Mouse (Mus musculus) neural tube, embryonic 11.5 days (tissue): Measurements from ENCODE around the gene Nt5c1a. TPM values are rescaled to one million over a fixed set of nuclear protein-coding genes. Genes with fewer than 3 reads are reported as not detected.

ENCODE experiments used
- ATAC-seq: fragments of 200-750 bp; cut with Nextera tagmentation; 2 replicates; pipeline ENCODE4 v1.8.0; 2017; ENCODE audit warnings: moderate number of reproducible peaks, mild to moderate bottlenecking, moderate TSS enrichment, moderate library complexity; ENCODE audit not compliant: insufficient read depth, low FRiP score, low TSS enrichment
- DNase-seq: peaks from one replicate; pipeline ENCODE4 v3.0.0-alpha.2; 2015; ENCODE audit warnings: low spot score
- H3K27ac ChIP-seq: fragments of 300-500 bp; sonication (generic); 2 replicates; pipeline ENCODE4 v1.5.1; 2014; ENCODE audit warnings: low read depth, mild to moderate bottlenecking, low read length
- H3K27me3 ChIP-seq: fragments of 300-500 bp; sonication (generic); 2 replicates; pipeline ENCODE4 v1.6.1; 2014; ENCODE audit warnings: mild to moderate bottlenecking, low read length, mixed read lengths; ENCODE audit not compliant: control insufficient read depth, insufficient read depth
- H3K36me3 ChIP-seq: fragments of 300-500 bp; sonication (generic); 2 replicates; pipeline ENCODE4 v1.6.1; 2014; ENCODE audit warnings: mild to moderate bottlenecking, low read length, moderate library complexity, mixed read lengths; ENCODE audit not compliant: control insufficient read depth, insufficient read depth
- H3K4me1 ChIP-seq: fragments of 300-500 bp; sonication (generic); 2 replicates; pipeline ENCODE4 v1.6.1; 2014; ENCODE audit warnings: low read length, mixed read lengths; ENCODE audit not compliant: control insufficient read depth, insufficient read depth
- H3K4me2 ChIP-seq: fragments of 300-500 bp; sonication (generic); 2 replicates; pipeline ENCODE4 v1.6.1; 2014; ENCODE audit warnings: low read depth, mild to moderate bottlenecking, moderate library complexity
- H3K4me3 ChIP-seq: fragments of 300-500 bp; sonication (generic); 2 replicates; pipeline ENCODE4 v1.5.1; 2014; ENCODE audit warnings: low read depth, low read length
- H3K9ac ChIP-seq: fragments of 300-500 bp; sonication (generic); 2 replicates; pipeline ENCODE4 v1.6.1; 2014; ENCODE audit warnings: mild to moderate bottlenecking, low read length
- H3K9me3 ChIP-seq: fragments of 300-500 bp; sonication (generic); 2 replicates; pipeline ENCODE4 v1.6.1; 2016; ENCODE audit warnings: low read length; ENCODE audit not compliant: control insufficient read depth
- WGBS: fragments of 180-500 bp; shearing (Covaris S2); extraction: QIAGEN DNeasy Blood & Tissue Kit; methylation state at CpG from one replicate; pipeline ENCODE4 v1.1.7; 2014; 5-methylcytosine and 5-hydroxymethylcytosine counted together
- polyA plus RNA-seq: library from polyadenylated mRNA; unstranded; fragments of >200 nt; fragmentation: Nextera tagmentation; extraction: Ambion mirVana; gene quantifications from 2 replicates; pipeline ENCODE4 v1.2.1, GENCODE M21; 2014

Nt5c1a gene
- polyA plus RNA-seq, 1 experiment from 2014 or later = not detected

- no peak for ATAC-seq
- DNase-seq = no peak
- H3K36me3 ChIP-seq = no peaks in the 10 kb centered on the region; the same call in 1 of the 2 replicates
- WGBS = 74% methylated on average over 15 of the region's 15 CpGs
- H3K4me2 ChIP-seq = no peak overlapping the region
- no peak overlapping the region for H3K4me3 ChIP-seq
- no peak overlapping the region for H3K9ac ChIP-seq
- no peaks in the 10 kb centered on the region for H3K4me1 ChIP-seq
- H3K27ac ChIP-seq = no peak overlapping the region
- H3K27me3 ChIP-seq = no peaks in the 10 kb centered on the region
- no peaks in the 10 kb centered on the region for H3K9me3 ChIP-seq
Observed at GRCm38 (mm10) chr4:123164157-123164556, 37.1 kb upstream of the Nt5c1a start.

- H3K9me3 ChIP-seq = no peaks in the 10 kb centered on the region
- no peaks in the 10 kb centered on the region for H3K36me3 ChIP-seq
- no peaks in the 10 kb centered on the region for H3K27me3 ChIP-seq
- no peaks in the 10 kb centered on the region for H3K4me1 ChIP-seq
- H3K4me3 ChIP-seq = no peak overlapping the region
- H3K4me2 ChIP-seq = no peak overlapping the region
- H3K9ac ChIP-seq = no peak overlapping the region
- no peak for ATAC-seq
- no peak for DNase-seq
- H3K27ac ChIP-seq = no peak overlapping the region
Observed at GRCm38 (mm10) chr4:123171811-123172210, 29.5 kb upstream of the Nt5c1a start.

- Histone ChIP-seq H3K36me3 (no peaks in the 10 kb centered on the region), H3K9ac (peak within 1 kb of the TSS; percentile 44), H3K27ac (no peak within 1 kb of the TSS), H3K4me2 (peak within 1 kb of the TSS; percentile 81), H3K27me3 (peaks cover 41% of the 10 kb centered on the region), H3K9me3 (no peaks in the 10 kb centered on the region), H3K4me3 (peak within 1 kb of the TSS; percentile 39), H3K4me1 (peaks cover 14% of the 10 kb centered on the region; the same call in 1 of the 2 replicates)
- under 1% methylated on average over 44 of the region's 44 CpGs for WGBS
- DNase-seq (peak; percentile 42), ATAC-seq (peak; percentile 58)
Observed at GRCm38 (mm10) chr4:123182328-123183238, 18.7 kb upstream of the Nt5c1a start, which contains the start of gene Hpcal4. TSS of gene Hpcal4 (plus strand) at chr4:123183227.

- peaks cover 14% of the 10 kb centered on the region; the same call in 1 of the 2 replicates for H3K4me1 ChIP-seq
- WGBS = 11% methylated on average over 44 of the region's 44 CpGs
- no peaks in the 10 kb centered on the region for H3K36me3 ChIP-seq
- ATAC-seq (peak; percentile 94), DNase-seq (peak; percentile 86)
- H3K4me2 ChIP-seq = peak overlapping the region; percentile 81
- H3K27ac ChIP-seq = no peak overlapping the region
- no peaks in the 10 kb centered on the region for H3K9me3 ChIP-seq
- H3K27me3 ChIP-seq = peaks cover 41% of the 10 kb centered on the region
- peak overlapping the region; percentile 44 for H3K9ac ChIP-seq
- peak overlapping the region; percentile 39 for H3K4me3 ChIP-seq
Observed at GRCm38 (mm10) chr4:123183239-123184056, 17.9 kb upstream of the Nt5c1a start.

- peaks cover 14% of the 10 kb centered on the region; the same call in 1 of the 2 replicates for H3K4me1 ChIP-seq
- peaks cover 41% of the 10 kb centered on the region for H3K27me3 ChIP-seq
- no peak overlapping the region for H3K4me2 ChIP-seq
- H3K9ac ChIP-seq = no peak overlapping the region
- no peak overlapping the region for H3K4me3 ChIP-seq
- 43% methylated on average over 3 of the region's 3 CpGs for WGBS
- no peaks in the 10 kb centered on the region for H3K36me3 ChIP-seq
- no peak for ATAC-seq
- no peak for DNase-seq
- no peak overlapping the region for H3K27ac ChIP-seq
- H3K9me3 ChIP-seq = no peaks in the 10 kb centered on the region
Observed at GRCm38 (mm10) chr4:123184816-123185215, 16.5 kb upstream of the Nt5c1a start.

- ATAC-seq = no peak
- no peak for DNase-seq
- no peaks in the 10 kb centered on the region for H3K9me3 ChIP-seq
- 87% methylated on average over 11 of the region's 11 CpGs for WGBS
- H3K4me1 ChIP-seq = no peaks in the 10 kb centered on the region
- H3K9ac ChIP-seq = no peak overlapping the region
- H3K4me3 ChIP-seq = no peak overlapping the region
- no peaks in the 10 kb centered on the region for H3K27me3 ChIP-seq
- H3K4me2 ChIP-seq = no peak overlapping the region
- no peak overlapping the region for H3K27ac ChIP-seq
- H3K36me3 ChIP-seq = no peaks in the 10 kb centered on the region
Observed at GRCm38 (mm10) chr4:123192336-123192735, 9.0 kb upstream of the Nt5c1a start.

GRCm38 (mm10) chr4:123193791-123194190 lies 7.5 kb upstream of the Nt5c1a start:
- Histone ChIP-seq H3K27ac (no peak overlapping the region), H3K9me3 (no peaks in the 10 kb centered on the region), H3K4me1 (no peaks in the 10 kb centered on the region), H3K36me3 (no peaks in the 10 kb centered on the region), H3K9ac (no peak overlapping the region), H3K27me3 (no peaks in the 10 kb centered on the region), H3K4me3 (no peak overlapping the region), H3K4me2 (no peak overlapping the region)
- whole genome bisulfite sequencing = 90% methylated on average over 11 of the region's 11 CpGs
- ATAC-seq (no peak), DNase-seq (no peak)

- Histone ChIP-seq H3K36me3 (no peaks in the 10 kb centered on the region), H3K9me3 (no peaks in the 10 kb centered on the region), H3K27me3 (peaks cover 13% of the 10 kb centered on the region), H3K4me1 (peaks cover 5% of the 10 kb centered on the region), H3K27ac (no peak overlapping the region), H3K4me3 (no peak overlapping the region), H3K9ac (no peak overlapping the region), H3K4me2 (no peak overlapping the region)
- ATAC-seq = no peak
- 70% methylated on average over 6 of the region's 6 CpGs for WGBS
- DNase-seq = no peak
Observed at GRCm38 (mm10) chr4:123196695-123197094, 4.6 kb upstream of the Nt5c1a start.
